Mouse (Mus musculus) MEL (cell line): ENCODE data around the gene Ubxn10. TPM values are rescaled to one million over a fixed set of nuclear protein-coding genes. Genes with fewer than 3 reads are reported as not detected.

ENCODE experiments used
- DNase-seq: peaks from one replicate; pipeline ENCODE4 v3.0.0; 2011; ENCODE audit warnings: low read depth, low spot score
- H3K27ac ChIP-seq: 2 replicates; pipeline ENCODE4 v1.5.1; 2012; ENCODE audit warnings: low read depth, mild to moderate bottlenecking, control low read depth, low read length, moderate library complexity; ENCODE audit not compliant: control insufficient read depth
- H3K27me3 ChIP-seq, 2 experiments: fragments of 150-350 bp in 1 of 2; sonication (generic) in 1 of 2; 2 replicates each; pipeline ENCODE4 v1.6.1; 2012; ENCODE audit warnings: low read length in 2 of 2, mild to moderate bottlenecking in 2 of 2, improper control_type of control experiment in 1 of 2, moderate library complexity in 1 of 2; ENCODE audit not compliant: insufficient read depth in 2 of 2, control insufficient read depth in 1 of 2
- H3K36me3 ChIP-seq, 2 experiments: 2 replicates each; pipeline ENCODE4 v1.6.1; 2012 to 2014; ENCODE audit warnings: low read length in 2 of 2, improper control_type of control experiment in 1 of 2, inconsistent platforms in 1 of 2, mild to moderate bottlenecking in 1 of 2; ENCODE audit not compliant: insufficient read depth in 2 of 2, control insufficient read depth in 1 of 2
- H3K4me1 ChIP-seq, 2 experiments: fragments of 150-350 bp in 1 of 2; sonication (generic) in 1 of 2; 2 replicates each; pipeline ENCODE4 v1.6.1; 2012; ENCODE audit warnings: low read length in 2 of 2, improper control_type of control experiment in 1 of 2, mild to moderate bottlenecking in 1 of 2; ENCODE audit not compliant: insufficient read depth in 2 of 2, control insufficient read depth in 1 of 2
- H3K4me3 ChIP-seq, 2 experiments: fragments of 150-350 bp in 1 of 2; sonication (generic) in 1 of 2; 2 replicates each; pipeline ENCODE4 v1.5.1; 2012; ENCODE audit warnings: low read depth in 2 of 2, low read length in 2 of 2, mild to moderate bottlenecking in 2 of 2, moderate library complexity in 2 of 2, control low read depth in 1 of 2, improper control_type of control experiment in 1 of 2; ENCODE audit not compliant: control insufficient read depth in 1 of 2, insufficient read depth in 1 of 2
- H3K79me2 ChIP-seq: 2 replicates; pipeline ENCODE4 v1.6.1; 2012; ENCODE audit warnings: mild to moderate bottlenecking, low read length, moderate library complexity; ENCODE audit not compliant: control insufficient read depth, poor library complexity, insufficient read depth
- H3K9ac ChIP-seq: 2 replicates; pipeline ENCODE4 v1.6.1; 2012; ENCODE audit warnings: low read depth, mild to moderate bottlenecking, control low read depth, low read length, moderate library complexity; ENCODE audit not compliant: control insufficient read depth, poor library complexity, severe bottlenecking
- H3K9me3 ChIP-seq: fragments of 150-350 bp; sonication (generic); replicated peaks from 2 replicates; pipeline ENCODE4 v1.6.1; 2012; ENCODE audit warnings: mild to moderate bottlenecking, low read length, improper control_type of control experiment, moderate library complexity; ENCODE audit not compliant: insufficient read depth
- EP300 ChIP-seq, 2 experiments: IDR thresholded peaks; 2 replicates each; pipeline ENCODE4 v1.6.1; 2011; ENCODE audit warnings: improper control_type of control experiment in 2 of 2, low read length in 2 of 2, low read depth in 1 of 2, mild to moderate bottlenecking in 1 of 2
- KAT2A ChIP-seq: conservative IDR thresholded peaks from 2 replicates; pipeline ENCODE4 v1.6.1; 2012; ENCODE audit warnings: low read depth, low read length, improper control_type of control experiment, inconsistent platforms
- MAFK ChIP-seq: IDR thresholded peaks from 2 replicates; pipeline ENCODE4 v1.6.1; 2011; ENCODE audit warnings: low read depth, mild to moderate bottlenecking, low read length, improper control_type of control experiment, borderline replicate concordance
- MAX ChIP-seq: IDR thresholded peaks from 2 replicates; pipeline ENCODE4 v1.6.1; 2011; ENCODE audit warnings: low read length, improper control_type of control experiment
- MAZ ChIP-seq: IDR thresholded peaks from 2 replicates; pipeline ENCODE4 v1.6.1; 2012; ENCODE audit warnings: low read depth, mild to moderate bottlenecking, inconsistent platforms, low read length, improper control_type of control experiment
- MEF2A ChIP-seq: IDR thresholded peaks from 2 replicates; pipeline ENCODE4 v1.6.1; 2014; ENCODE audit warnings: low read depth, mild to moderate bottlenecking, inconsistent platforms, low read length, improper control_type of control experiment; ENCODE audit not compliant: poor library complexity, insufficient replicate concordance, severe bottlenecking; ENCODE audit errors: extremely low read depth
- MXI1 ChIP-seq: IDR thresholded peaks from 2 replicates; pipeline ENCODE4 v1.6.1; 2011; ENCODE audit warnings: mild to moderate bottlenecking, low read depth, low read length, improper control_type of control experiment
- MYB ChIP-seq: IDR thresholded peaks from 2 replicates; pipeline ENCODE4 v1.6.1; 2011; ENCODE audit warnings: mild to moderate bottlenecking, low read depth, low read length, improper control_type of control experiment
- MYC ChIP-seq: IDR thresholded peaks from 2 replicates; pipeline ENCODE4 v1.6.1; 2011; ENCODE audit warnings: low read depth, mild to moderate bottlenecking, low read length, improper control_type of control experiment, moderate library complexity
- POLR2A ChIP-seq, 2 experiments: IDR thresholded peaks; 2 replicates each; pipeline ENCODE4 v1.6.1; 2011 to 2012; ENCODE audit warnings: low read length in 2 of 2, mild to moderate bottlenecking in 2 of 2, control low read depth in 1 of 2, improper control_type of control experiment in 1 of 2, low read depth in 1 of 2, moderate library complexity in 1 of 2; ENCODE audit not compliant: control insufficient read depth in 1 of 2, insufficient read depth in 1 of 2, poor library complexity in 1 of 2
- POLR2AphosphoS5 ChIP-seq: IDR thresholded peaks from 2 replicates; pipeline ENCODE4 v1.6.1; 2012; ENCODE audit warnings: low read depth, borderline replicate concordance, mild to moderate bottlenecking, inconsistent platforms, low read length, moderate library complexity, mixed read lengths
- SIN3A ChIP-seq: IDR thresholded peaks from 2 replicates; pipeline ENCODE4 v1.6.1; 2012; ENCODE audit warnings: low read length, improper control_type of control experiment, inconsistent platforms
- SMC3 ChIP-seq: IDR thresholded peaks from 2 replicates; pipeline ENCODE4 v1.6.1; 2011; ENCODE audit warnings: low read depth, low read length, improper control_type of control experiment
- TAL1 ChIP-seq: IDR thresholded peaks from 2 replicates; pipeline ENCODE4 v1.6.1; 2012; ENCODE audit warnings: mild to moderate bottlenecking, inconsistent platforms, low read length, moderate library complexity, mixed read lengths
- TCF12 ChIP-seq: IDR thresholded peaks from 2 replicates; pipeline ENCODE4 v1.6.1; 2014; ENCODE audit warnings: low read depth, mild to moderate bottlenecking, inconsistent platforms, low read length, improper control_type of control experiment, moderate library complexity
- USF2 ChIP-seq, 2 experiments: IDR thresholded peaks; 2 replicates each; pipeline ENCODE4 v1.6.1; 2011 to 2012; ENCODE audit warnings: improper control_type of control experiment in 2 of 2, low read length in 2 of 2, borderline replicate concordance in 1 of 2, inconsistent platforms in 1 of 2, low read depth in 1 of 2, mild to moderate bottlenecking in 1 of 2; ENCODE audit not compliant: insufficient read depth in 1 of 2
- ZKSCAN1 ChIP-seq: IDR thresholded peaks from 2 replicates; pipeline ENCODE4 v1.6.1; 2012; ENCODE audit warnings: low read depth, mild to moderate bottlenecking, inconsistent platforms, low read length, improper control_type of control experiment, moderate library complexity
- ZNF384 ChIP-seq: IDR thresholded peaks from 2 replicates; pipeline ENCODE4 v1.6.1; 2012; ENCODE audit warnings: low read depth, mild to moderate bottlenecking, inconsistent platforms, low read length, improper control_type of control experiment
- polyA plus RNA-seq, 2 experiments: library from polyadenylated mRNA; stranded (reverse) in 1 of 2; unstranded in 1 of 2; fragments of >175 nt in 1 of 2; fragments of >200 nt in 1 of 2; gene quantifications; 2 replicates each; pipeline versions ENCODE4 v1.2.1 to v1.2.4; 2012; ENCODE audit warnings: low replicate concordance in 2 of 2, low read depth in 1 of 2; ENCODE audit not compliant: insufficient read length in 2 of 2, insufficient read depth in 1 of 2, missing spikeins in 1 of 2
- total RNA-seq: library from RNA; depleted of rRNA; stranded (reverse); fragments of 300-350 nt; gene quantifications from 2 replicates; pipeline ENCODE4 v1.2.3, GENCODE M21; 2012

Ubxn10 gene
- total and polyA plus RNA-seq, 3 experiments = not detected

DNA sequence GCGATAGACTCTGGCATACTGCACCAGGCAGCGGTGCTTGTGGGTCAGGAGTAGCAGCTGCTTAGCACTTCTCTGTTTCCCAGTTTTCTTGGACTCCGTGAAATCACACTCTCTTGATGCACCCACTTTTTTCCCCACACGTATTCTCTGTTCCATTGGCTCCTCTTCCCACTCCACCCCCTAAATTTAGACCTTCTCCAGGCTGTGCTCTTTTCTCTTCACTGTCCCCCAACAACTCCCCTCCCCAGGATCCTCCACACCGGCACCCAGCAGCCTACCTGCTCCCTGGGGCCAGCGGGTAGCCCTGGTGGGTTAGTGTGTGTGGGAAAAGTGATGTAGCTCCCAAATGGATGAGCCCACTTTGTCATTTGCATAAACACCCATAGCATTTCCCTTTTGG is 51.2 kb downstream of the Ubxn10 start:
- H3K4me1 ChIP-seq = no peaks in the 10 kb centered on the region
- no peaks in the 10 kb centered on the region for H3K27me3 ChIP-seq
- H3K9ac ChIP-seq = no peak overlapping the region
- H3K36me3 ChIP-seq = no peaks in the 10 kb centered on the region
- H3K9me3 ChIP-seq = no peaks in the 10 kb centered on the region
- no peak overlapping the region for H3K4me3 ChIP-seq
- TF ChIP-seq KAT2A (no peak), POLR2AphosphoS5 (no peak), ZKSCAN1 (no peak), MAZ (no peak), MXI1 (no peak), TAL1 (no peak), MYB (no peak), MYC (no peak), MEF2A (no peak), ZNF384 (no peak), SIN3A (no peak), USF2 (IDR thresholded peaks at IDR 0.05; ENCODE audit: borderline replicate concordance in 1 of 2, insufficient read depth in 1 of 2, low read depth in 1 of 2, low read length in 2 of 2) (no peak), TCF12 (no peak), SMC3 (no peak), EP300 (IDR thresholded peaks at IDR 0.05; ENCODE audit: low read depth in 1 of 2, low read length in 2 of 2) (no peak)
- TF ChIP-seq, all 39 proteins: peak for 0
- Histone ChIP-seq H3K79me2 (no peaks in the 10 kb centered on the region), H3K27ac (no peak overlapping the region)
- no peak for DNase-seq

DNA sequence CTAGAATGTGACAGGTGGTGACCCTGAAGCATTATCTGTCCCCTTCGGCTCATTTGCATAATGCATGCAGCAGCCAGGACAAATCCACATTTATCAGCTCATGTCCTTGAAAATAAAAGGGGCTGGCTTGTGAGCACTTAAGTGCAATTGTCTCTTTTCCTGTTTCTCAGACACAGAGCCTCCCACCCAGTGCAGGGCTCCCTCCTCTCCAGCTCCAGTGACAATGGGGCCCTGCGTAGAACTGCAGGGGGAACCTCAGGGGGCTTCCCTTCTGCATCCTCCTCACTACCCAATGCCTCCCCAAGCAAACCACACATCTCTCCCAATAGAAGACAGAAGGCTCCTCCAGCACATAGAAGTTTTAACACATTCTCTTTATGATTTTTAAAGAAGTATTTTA is 54.2 kb downstream of the Ubxn10 start:
- Histone ChIP-seq H3K9me3 (no peaks in the 10 kb centered on the region), H3K27me3 (no peaks in the 10 kb centered on the region), H3K4me3 (no peak overlapping the region), H3K79me2 (no peaks in the 10 kb centered on the region), H3K4me1 (no peaks in the 10 kb centered on the region), H3K9ac (no peak overlapping the region), H3K27ac (no peak overlapping the region), H3K36me3 (no peaks in the 10 kb centered on the region)
- no peak for TF ChIP-seq POLR2A (IDR thresholded peaks at IDR 0.05; ENCODE audit: control insufficient read depth in 1 of 2, insufficient read depth in 1 of 2, low read depth in 1 of 2, low read length in 2 of 2, poor library complexity in 1 of 2)
- no peak for TF ChIP-seq MAX
- TF ChIP-seq MAFK = no peak
- no peak for TF ChIP-seq MYB
- DNase-seq = no peak
